Mouse (Mus musculus) cerebellum, adult 2 months (tissue): ENCODE results near the gene Tmco3.

ENCODE experiments used
- CTCF ChIP-seq: fragments of 200-500 bp; IDR thresholded peaks from 2 replicates; pipeline ENCODE4 v1.5.1; 2011; ENCODE audit warnings: low read depth, mild to moderate bottlenecking, control low read depth, low read length, moderate library complexity, borderline replicate concordance; ENCODE audit not compliant: insufficient read depth
- POLR2A ChIP-seq: fragments of 200-500 bp; IDR thresholded peaks from 2 replicates; pipeline ENCODE4 v1.6.1; 2011; ENCODE audit warnings: low read length, control low read depth, borderline replicate concordance; ENCODE audit not compliant: insufficient read depth

DNA sequence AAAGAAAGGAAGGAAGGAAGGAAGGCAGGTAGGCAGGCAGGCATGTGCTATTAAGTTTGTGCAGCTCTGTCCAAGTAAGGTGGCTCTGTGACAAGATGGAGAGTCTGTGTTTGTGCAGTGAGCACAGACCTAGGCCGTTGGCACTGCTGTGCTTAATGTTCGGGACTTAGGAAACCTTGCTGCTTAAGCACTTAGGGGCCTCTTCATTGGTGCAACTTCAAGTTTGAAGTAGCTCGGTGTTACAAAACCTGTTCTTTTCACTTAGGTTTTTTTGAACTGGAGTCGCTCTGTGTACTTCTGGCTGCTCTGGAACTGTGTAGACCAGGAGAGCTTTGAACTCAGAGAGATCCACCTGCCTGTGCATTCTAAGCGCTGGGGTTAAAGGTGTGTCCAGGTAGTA is 15.2 kb upstream of the Tmco3 start:
- TF ChIP-seq POLR2A, result no peak
- no peak for TF ChIP-seq CTCF
